Mouse (Mus musculus) lung, embryonic 16.5 days (tissue): ENCODE measurements around the gene Ica1. TPM values are rescaled to one million over a fixed set of nuclear protein-coding genes. Genes with fewer than 3 reads are reported as not detected.

Experiments
- ATAC-seq: fragments of 200-750 bp; cut with Nextera tagmentation; 2 replicates; pipeline ENCODE4 v1.8.0; 2017; ENCODE audit warnings: low read depth, mild to moderate bottlenecking, moderate library complexity
- H3K27ac ChIP-seq: fragments of 300-500 bp; sonication (generic); 2 replicates; pipeline ENCODE4 v1.5.1; 2014; ENCODE audit warnings: mild to moderate bottlenecking, control low read depth, low read length
- H3K27me3 ChIP-seq: fragments of 300-500 bp; sonication (generic); 2 replicates; pipeline ENCODE4 v1.6.1; 2014; ENCODE audit warnings: low read depth, low read length, mixed read lengths; ENCODE audit not compliant: control insufficient read depth, insufficient read depth
- H3K36me3 ChIP-seq: fragments of 300-500 bp; sonication (generic); 2 replicates; pipeline ENCODE4 v1.6.1; 2014; ENCODE audit warnings: low read length; ENCODE audit not compliant: control insufficient read depth, insufficient read depth
- H3K4me1 ChIP-seq: fragments of 300-500 bp; sonication (generic); replicated peaks from 2 replicates; pipeline ENCODE4 v1.6.1; 2014; ENCODE audit warnings: low read length, mixed read lengths; ENCODE audit not compliant: control insufficient read depth, insufficient read depth
- H3K4me2 ChIP-seq: fragments of 300-500 bp; sonication (generic); 2 replicates; pipeline ENCODE4 v1.6.1; 2014; ENCODE audit warnings: low read depth, low read length, control low read depth
- H3K4me3 ChIP-seq: fragments of 300-500 bp; sonication (generic); 2 replicates; pipeline ENCODE4 v1.5.1; 2014; ENCODE audit warnings: mild to moderate bottlenecking, low read length, control low read depth
- H3K9ac ChIP-seq: fragments of 300-500 bp; sonication (generic); 2 replicates; pipeline ENCODE4 v1.6.1; 2014; ENCODE audit warnings: low read length, control low read depth
- H3K9me3 ChIP-seq: fragments of 300-500 bp; sonication (generic); 2 replicates; pipeline ENCODE4 v1.6.1; 2016; ENCODE audit warnings: low read length; ENCODE audit not compliant: control insufficient read depth
- WGBS: fragments of 180-500 bp; shearing (Covaris S2); extraction: QIAGEN DNeasy Blood & Tissue Kit; methylation state at CpG from one replicate; pipeline ENCODE4 v1.1.7; 2014; 5-methylcytosine and 5-hydroxymethylcytosine counted together
- polyA plus RNA-seq: library from polyadenylated mRNA; unstranded; fragments of >200 nt; fragmentation: Nextera tagmentation; extraction: Ambion mirVana; gene quantifications from 2 replicates; pipeline ENCODE4 v1.2.1, GENCODE M21; 2015

Ica1 gene
- polyA plus RNA-seq, 1 experiment from 2014 or later, result 40.6 TPM

- WGBS, result 95% methylated on average over 2 of the region's 2 CpGs
- Histone ChIP-seq H3K4me2 (no peak overlapping the region), H3K9ac (no peak overlapping the region), H3K9me3 (no peaks in the 10 kb centered on the region), H3K27ac (no peak overlapping the region), H3K4me3 (no peak overlapping the region), H3K27me3 (no peaks in the 10 kb centered on the region), H3K36me3 (no peaks in the 10 kb centered on the region), H3K4me1 (peaks cover 8% of the 10 kb centered on the region; the same call in 1 of the 2 replicates)
- ATAC-seq, result no peak
These were observed 118.2 kb downstream of the Ica1 start for GRCm38 (mm10) chr6:8660076-8660475.

GRCm38 (mm10) chr6:8659194-8659959 is 118.9 kb downstream of the Ica1 start:
- Histone ChIP-seq H3K4me1 (peaks cover 8% of the 10 kb centered on the region; the same call in 1 of the 2 replicates), H3K4me2 (no peak overlapping the region), H3K9me3 (no peaks in the 10 kb centered on the region), H3K27ac (no peak overlapping the region), H3K36me3 (no peaks in the 10 kb centered on the region), H3K9ac (no peak overlapping the region), H3K4me3 (no peak overlapping the region), H3K27me3 (no peaks in the 10 kb centered on the region)
- no peak for ATAC-seq
- 53% methylated on average over 13 of the region's 13 CpGs for WGBS

GRCm38 (mm10) chr6:8658431-8658830 is 119.9 kb downstream of the Ica1 start:
- ATAC-seq, result no peak; the same call in 1 of the 2 replicates
- no peaks in the 10 kb centered on the region for H3K27me3 ChIP-seq
- no peak overlapping the region for H3K4me3 ChIP-seq
- peaks cover 2% of the 10 kb centered on the region; the same call in 1 of the 2 replicates for H3K36me3 ChIP-seq
- H3K9ac ChIP-seq, result no peak overlapping the region
- no peak overlapping the region for H3K4me2 ChIP-seq
- 26% methylated on average over 4 of the region's 4 CpGs for WGBS
- H3K27ac ChIP-seq, result no peak overlapping the region
- H3K9me3 ChIP-seq, result no peaks in the 10 kb centered on the region
- peaks cover 6% of the 10 kb centered on the region; the same call in 1 of the 2 replicates for H3K4me1 ChIP-seq

- Histone ChIP-seq H3K36me3 (peaks cover 3% of the 10 kb centered on the region; the same call in 1 of the 2 replicates), H3K4me2 (no peak overlapping the region), H3K4me3 (no peak overlapping the region), H3K4me1 (0 out of 2 replicates have a peak, but pooled peaks cover 4% of the 10 kb centered on the region), H3K27me3 (no peaks in the 10 kb centered on the region), H3K9me3 (no peaks in the 10 kb centered on the region), H3K9ac (no peak overlapping the region), H3K27ac (no peak overlapping the region)
- 73% methylated on average over 3 of the region's 3 CpGs for WGBS
- ATAC-seq, result no peak
These were observed 120.8 kb downstream of the Ica1 start for GRCm38 (mm10) chr6:8657459-8657858.

- Histone ChIP-seq H3K4me3 (no peak overlapping the region), H3K9me3 (no peaks in the 10 kb centered on the region), H3K9ac (no peak overlapping the region), H3K27me3 (no peaks in the 10 kb centered on the region), H3K4me1 (0 out of 2 replicates have a peak, but pooled peaks cover 4% of the 10 kb centered on the region), H3K36me3 (peaks cover 3% of the 10 kb centered on the region; the same call in 1 of the 2 replicates), H3K27ac (no peak overlapping the region), H3K4me2 (no peak overlapping the region)
- ATAC-seq, result no peak
- 81% methylated on average over 2 of the region's 2 CpGs for WGBS
These were observed 122.8 kb downstream of the Ica1 start for GRCm38 (mm10) chr6:8655454-8655853.

GRCm38 (mm10) chr6:8650413-8650812 is 127.9 kb downstream of the Ica1 start:
- Histone ChIP-seq H3K4me1 (no peaks in the 10 kb centered on the region), H3K9ac (no peak overlapping the region), H3K9me3 (no peaks in the 10 kb centered on the region), H3K36me3 (peaks cover 3% of the 10 kb centered on the region; the same call in 1 of the 2 replicates), H3K4me2 (no peak overlapping the region), H3K27me3 (no peaks in the 10 kb centered on the region), H3K27ac (no peak overlapping the region), H3K4me3 (no peak overlapping the region)
- ATAC-seq, result no peak
- WGBS, result 80% methylated on average over 7 of the region's 7 CpGs

- Histone ChIP-seq H3K4me3 (no peak overlapping the region), H3K27ac (no peak overlapping the region), H3K4me1 (no peaks in the 10 kb centered on the region), H3K9ac (no peak overlapping the region), H3K27me3 (no peaks in the 10 kb centered on the region), H3K36me3 (peaks cover 3% of the 10 kb centered on the region; the same call in 1 of the 2 replicates), H3K4me2 (no peak overlapping the region), H3K9me3 (no peaks in the 10 kb centered on the region)
- WGBS, result 44% methylated on average over 4 of the region's 4 CpGs
- no peak for ATAC-seq
These were observed 128.9 kb downstream of the Ica1 start for GRCm38 (mm10) chr6:8649295-8649865.

- no peak overlapping the region for H3K9ac ChIP-seq
- H3K4me1 ChIP-seq, result no peaks in the 10 kb centered on the region
- no peak overlapping the region for H3K4me3 ChIP-seq
- H3K27me3 ChIP-seq, result no peaks in the 10 kb centered on the region
- H3K4me2 ChIP-seq, result no peak overlapping the region
- no peaks in the 10 kb centered on the region for H3K9me3 ChIP-seq
- ATAC-seq, result no peak
- H3K27ac ChIP-seq, result no peak overlapping the region
- WGBS, result 77% methylated on average over 10 of the region's 10 CpGs
- no peaks in the 10 kb centered on the region; the same call in 1 of the 2 replicates for H3K36me3 ChIP-seq
These were observed 129.9 kb downstream of the Ica1 start for GRCm38 (mm10) chr6:8648185-8648901.
